Mouse (Mus musculus) neural tube, embryonic 11.5 days (tissue): ENCODE measurements around the gene Lcn2. TPM values are rescaled to one million over a fixed set of nuclear protein-coding genes. Genes with fewer than 3 reads are reported as not detected.

Experiments
- ATAC-seq: fragments of 200-750 bp; cut with Nextera tagmentation; 2 replicates; pipeline ENCODE4 v1.8.0; 2017; ENCODE audit warnings: moderate number of reproducible peaks, mild to moderate bottlenecking, moderate TSS enrichment, moderate library complexity; ENCODE audit not compliant: insufficient read depth, low FRiP score, low TSS enrichment
- DNase-seq: peaks from one replicate; pipeline ENCODE4 v3.0.0-alpha.2; 2015; ENCODE audit warnings: low spot score
- H3K27ac ChIP-seq: fragments of 300-500 bp; sonication (generic); 2 replicates; pipeline ENCODE4 v1.5.1; 2014; ENCODE audit warnings: low read depth, mild to moderate bottlenecking, low read length
- H3K27me3 ChIP-seq: fragments of 300-500 bp; sonication (generic); 2 replicates; pipeline ENCODE4 v1.6.1; 2014; ENCODE audit warnings: mild to moderate bottlenecking, low read length, mixed read lengths; ENCODE audit not compliant: control insufficient read depth, insufficient read depth
- H3K36me3 ChIP-seq: fragments of 300-500 bp; sonication (generic); 2 replicates; pipeline ENCODE4 v1.6.1; 2014; ENCODE audit warnings: mild to moderate bottlenecking, low read length, moderate library complexity, mixed read lengths; ENCODE audit not compliant: control insufficient read depth, insufficient read depth
- H3K4me1 ChIP-seq: fragments of 300-500 bp; sonication (generic); 2 replicates; pipeline ENCODE4 v1.6.1; 2014; ENCODE audit warnings: low read length, mixed read lengths; ENCODE audit not compliant: control insufficient read depth, insufficient read depth
- H3K4me2 ChIP-seq: fragments of 300-500 bp; sonication (generic); 2 replicates; pipeline ENCODE4 v1.6.1; 2014; ENCODE audit warnings: low read depth, mild to moderate bottlenecking, moderate library complexity
- H3K4me3 ChIP-seq: fragments of 300-500 bp; sonication (generic); 2 replicates; pipeline ENCODE4 v1.5.1; 2014; ENCODE audit warnings: low read depth, low read length
- H3K9ac ChIP-seq: fragments of 300-500 bp; sonication (generic); 2 replicates; pipeline ENCODE4 v1.6.1; 2014; ENCODE audit warnings: mild to moderate bottlenecking, low read length
- H3K9me3 ChIP-seq: fragments of 300-500 bp; sonication (generic); 2 replicates; pipeline ENCODE4 v1.6.1; 2016; ENCODE audit warnings: low read length; ENCODE audit not compliant: control insufficient read depth
- WGBS: fragments of 180-500 bp; shearing (Covaris S2); extraction: QIAGEN DNeasy Blood & Tissue Kit; methylation state at CpG from one replicate; pipeline ENCODE4 v1.1.7; 2014; 5-methylcytosine and 5-hydroxymethylcytosine counted together
- polyA plus RNA-seq: library from polyadenylated mRNA; unstranded; fragments of >200 nt; fragmentation: Nextera tagmentation; extraction: Ambion mirVana; gene quantifications from 2 replicates; pipeline ENCODE4 v1.2.1, GENCODE M21; 2014

Gene Lcn2
- polyA plus RNA-seq, 1 experiment from 2014 or later: 0.25 TPM

GRCm38 (mm10) chr2:32389157-32389556 is 1.1 kb upstream of the Lcn2 start:
- H3K9me3 ChIP-seq: no peaks in the 10 kb centered on the region
- ATAC-seq (no peak), DNase-seq (no peak)
- H3K4me1 ChIP-seq: no peaks in the 10 kb centered on the region
- no peaks in the 10 kb centered on the region; the same call in 1 of the 2 replicates for H3K36me3 ChIP-seq
- no peak overlapping the region for H3K4me2 ChIP-seq
- H3K4me3 ChIP-seq: no peak overlapping the region
- H3K27ac ChIP-seq: no peak overlapping the region
- no peaks in the 10 kb centered on the region for H3K27me3 ChIP-seq
- 86% methylated on average over 2 of the region's 2 CpGs for WGBS
- no peak overlapping the region for H3K9ac ChIP-seq

GRCm38 (mm10) chr2:32382689-32383088 is 5.4 kb downstream of the Lcn2 start:
- 88% methylated on average over 2 of the region's 2 CpGs for WGBS
- ATAC-seq (no peak), DNase-seq (no peak)
- peaks cover 9% of the 10 kb centered on the region for H3K36me3 ChIP-seq
- H3K27me3 ChIP-seq: no peaks in the 10 kb centered on the region
- H3K4me2 ChIP-seq: no peak overlapping the region
- H3K4me1 ChIP-seq: 0 out of 2 replicates have a peak, but pooled peaks cover 3% of the 10 kb centered on the region
- H3K4me3 ChIP-seq: no peak overlapping the region
- H3K9me3 ChIP-seq: no peaks in the 10 kb centered on the region
- no peak overlapping the region for H3K9ac ChIP-seq
- no peak overlapping the region for H3K27ac ChIP-seq

- H3K27me3 ChIP-seq: no peaks in the 10 kb centered on the region
- peak within 1 kb of the TSS; percentile 95 for H3K4me2 ChIP-seq
- no peak within 1 kb of the TSS for H3K27ac ChIP-seq
- H3K9me3 ChIP-seq: no peaks in the 10 kb centered on the region
- peak within 1 kb of the TSS; percentile 60 for H3K9ac ChIP-seq
- 0 out of 2 replicates have a peak, but pooled peaks cover 3% of the 10 kb centered on the region for H3K4me1 ChIP-seq
- DNase-seq (peak; percentile 95), ATAC-seq (peak; percentile 88)
- WGBS: under 1% methylated on average over 41 of the region's 47 CpGs
- peak within 1 kb of the TSS; percentile 67 for H3K4me3 ChIP-seq
- peaks cover 16% of the 10 kb centered on the region for H3K36me3 ChIP-seq
These were observed 6.3 kb downstream of the Lcn2 start, which contains the start of gene 1110008P14Rik for GRCm38 (mm10) chr2:32381775-32382223. Gene 1110008P14Rik, minus strand, starts transcription at chr2:32381938.

- Histone ChIP-seq H3K4me2 (peak overlapping the region; percentile 95), H3K27me3 (no peaks in the 10 kb centered on the region), H3K9me3 (no peaks in the 10 kb centered on the region), H3K4me3 (peak overlapping the region; percentile 67), H3K36me3 (peaks cover 19% of the 10 kb centered on the region), H3K9ac (peak overlapping the region; percentile 60), H3K4me1 (0 out of 2 replicates have a peak, but pooled peaks cover 3% of the 10 kb centered on the region), H3K27ac (no peak overlapping the region)
- DNase-seq (no peak), ATAC-seq (peak; percentile 58)
- under 1% methylated on average over 26 of the region's 27 CpGs for WGBS
These were observed 6.8 kb downstream of the Lcn2 start for GRCm38 (mm10) chr2:32381141-32381774.

GRCm38 (mm10) chr2:32380001-32380500 is 8.0 kb downstream of the Lcn2 start:
- H3K4me2 ChIP-seq: no peak overlapping the region
- 92% methylated on average over 7 of the region's 7 CpGs for WGBS
- no peaks in the 10 kb centered on the region for H3K27me3 ChIP-seq
- H3K36me3 ChIP-seq: peaks cover 25% of the 10 kb centered on the region
- H3K27ac ChIP-seq: no peak overlapping the region
- H3K4me3 ChIP-seq: no peak overlapping the region
- DNase-seq (no peak), ATAC-seq (no peak)
- H3K9me3 ChIP-seq: no peaks in the 10 kb centered on the region
- no peak overlapping the region for H3K9ac ChIP-seq
- H3K4me1 ChIP-seq: 0 out of 2 replicates have a peak, but pooled peaks cover 3% of the 10 kb centered on the region

- no peaks in the 10 kb centered on the region for H3K9me3 ChIP-seq
- H3K9ac ChIP-seq: no peak overlapping the region
- H3K4me1 ChIP-seq: 0 out of 2 replicates have a peak, but pooled peaks cover 3% of the 10 kb centered on the region
- H3K27ac ChIP-seq: no peak overlapping the region
- no peak overlapping the region for H3K4me2 ChIP-seq
- no peak for ATAC-seq
- 88% methylated on average over 10 of the region's 10 CpGs for WGBS
- DNase-seq: no peak
- no peak overlapping the region for H3K4me3 ChIP-seq
- H3K36me3 ChIP-seq: peaks cover 37% of the 10 kb centered on the region
- no peaks in the 10 kb centered on the region for H3K27me3 ChIP-seq
These were observed 11.1 kb downstream of the Lcn2 start for GRCm38 (mm10) chr2:32376963-32377362.

- no peak overlapping the region for H3K4me3 ChIP-seq
- no peaks in the 10 kb centered on the region for H3K9me3 ChIP-seq
- H3K27ac ChIP-seq: no peak overlapping the region
- H3K4me2 ChIP-seq: no peak overlapping the region
- peaks cover 50% of the 10 kb centered on the region for H3K36me3 ChIP-seq
- WGBS: 95% methylated on average over 13 of the region's 13 CpGs
- no peak for DNase-seq
- H3K9ac ChIP-seq: no peak overlapping the region
- no peaks in the 10 kb centered on the region for H3K4me1 ChIP-seq
- ATAC-seq: no peak
- no peaks in the 10 kb centered on the region for H3K27me3 ChIP-seq
These were observed 12.6 kb downstream of the Lcn2 start for GRCm38 (mm10) chr2:32375317-32375940.

GRCm38 (mm10) chr2:32374191-32374590 is 13.9 kb downstream of the Lcn2 start:
- WGBS: 89% methylated on average over 10 of the region's 10 CpGs
- no peak for ATAC-seq

More at GRCm38 (mm10) chr2:32374191-32374590, 13.9 kb downstream of the Lcn2 start:
- no peaks in the 10 kb centered on the region for H3K27me3 ChIP-seq
- no peak for DNase-seq
- no peak overlapping the region for H3K4me2 ChIP-seq
- peaks cover 51% of the 10 kb centered on the region for H3K36me3 ChIP-seq
- H3K9me3 ChIP-seq: no peaks in the 10 kb centered on the region
- H3K4me1 ChIP-seq: no peaks in the 10 kb centered on the region
- no peak overlapping the region for H3K27ac ChIP-seq
- H3K4me3 ChIP-seq: no peak overlapping the region
- no peak overlapping the region for H3K9ac ChIP-seq
